Mouse (Mus musculus): ENCODE results near the gene Nadk.

Nadk gene

DNA sequence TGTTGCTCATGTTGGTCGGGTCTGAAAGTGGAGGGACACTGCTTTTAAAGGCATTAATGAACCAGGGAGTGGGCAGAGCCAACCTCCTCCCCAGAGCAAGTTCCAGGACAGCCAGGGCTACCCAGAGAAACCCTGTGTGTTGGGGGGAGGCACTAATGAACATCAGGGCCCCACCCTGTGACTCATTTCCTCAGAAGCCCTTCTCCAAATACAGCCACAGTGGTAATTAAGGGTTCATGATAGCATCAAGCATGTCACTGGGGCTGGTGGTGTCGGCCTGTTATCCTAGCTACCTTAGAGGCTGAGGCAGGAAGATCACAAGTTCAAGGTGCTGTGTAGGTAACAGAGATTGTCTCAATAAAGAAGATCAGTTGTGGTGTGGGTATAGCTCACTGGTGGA lies 9.3 kb downstream of the Nadk start:
- no peak for DNase-seq

- DNase-seq: no peak
Observed at GRCm38 (mm10) chr4:155573155-155573554, 11.0 kb downstream of the Nadk start.

- DNase-seq: no peak
Observed at GRCm38 (mm10) chr4:155573876-155574275, 11.7 kb downstream of the Nadk start.

DNA sequence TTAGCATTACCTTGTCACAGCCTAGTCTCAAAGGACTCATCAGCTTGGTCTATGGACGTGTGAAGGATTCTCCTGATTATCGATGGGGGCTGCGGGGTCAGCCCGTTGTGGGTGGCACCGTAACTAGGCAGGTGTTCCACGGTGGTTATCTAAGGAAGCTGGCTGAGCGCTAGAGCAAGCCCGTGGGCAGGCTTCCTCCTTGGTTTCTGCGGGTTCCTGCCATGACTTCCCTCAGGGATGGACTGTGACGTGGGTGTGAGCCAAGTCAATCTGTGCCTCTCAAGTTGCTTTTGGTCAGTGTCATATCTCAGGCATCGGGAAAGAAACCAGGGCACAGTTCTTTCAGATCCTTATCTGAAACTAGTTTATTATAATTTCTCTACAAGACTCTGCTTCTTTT lies 12.8 kb downstream of the Nadk start:
- DNase-seq: no peak

DNA sequence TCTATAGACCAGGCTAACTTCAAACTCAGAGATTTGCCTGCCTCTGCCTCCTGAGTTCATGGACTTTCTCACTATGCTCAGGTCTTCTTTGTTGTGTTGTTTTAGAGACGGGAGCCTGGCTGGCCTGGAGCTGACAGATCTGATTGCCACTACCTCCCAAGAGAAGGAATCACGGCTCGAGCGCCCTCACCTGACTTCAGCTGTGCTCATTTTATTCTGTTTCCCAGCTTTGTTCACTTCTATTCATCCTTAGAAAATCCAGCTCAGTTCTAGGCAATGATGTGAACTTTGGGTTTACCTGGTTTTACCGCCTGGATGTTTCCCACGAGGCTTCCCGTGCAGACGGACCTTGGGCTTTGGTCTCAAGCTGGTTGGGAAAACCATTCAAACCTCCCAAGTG lies 13.3 kb downstream of the Nadk start:
- no peak for DNase-seq

DNA sequence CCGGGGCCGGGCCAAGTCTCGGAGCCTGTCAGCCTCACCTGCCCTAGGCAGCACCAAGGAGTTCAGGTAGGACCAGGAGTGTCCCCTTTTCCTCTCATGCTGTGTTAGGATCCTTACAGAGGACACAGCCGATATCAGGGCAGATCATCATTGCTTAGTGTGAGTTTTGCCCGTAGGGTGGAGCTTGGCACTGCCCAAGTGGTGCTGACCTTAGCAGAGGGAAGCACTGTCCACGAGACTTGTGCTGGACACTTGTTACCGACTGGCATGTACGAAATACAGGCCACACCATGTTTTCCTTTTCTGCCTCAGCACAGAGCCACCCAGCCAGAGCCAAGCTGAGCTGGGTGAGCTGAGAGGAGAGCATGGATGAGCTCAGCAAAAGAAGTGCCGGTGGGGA lies 15.0 kb downstream of the Nadk start:
- no peak for DNase-seq

DNA sequence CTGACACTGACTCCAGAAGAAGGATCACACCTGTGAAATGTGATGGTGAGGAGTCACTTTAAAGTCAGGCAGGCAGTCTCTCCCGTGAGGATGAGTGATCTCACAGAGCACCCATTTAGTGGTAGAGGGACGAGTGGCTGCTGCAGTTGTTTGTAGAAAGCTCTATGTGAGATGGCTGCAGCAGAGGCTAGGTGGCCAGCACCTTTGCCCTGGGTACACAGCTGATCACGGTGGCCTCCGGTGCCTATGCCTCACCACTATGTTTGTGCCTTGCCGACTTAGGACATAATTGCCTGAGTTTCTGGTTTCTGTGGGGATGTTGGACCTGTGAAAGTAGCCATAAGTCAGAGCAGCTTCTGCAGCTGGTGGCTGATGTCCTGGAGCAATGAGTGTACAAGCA lies 15.6 kb downstream of the Nadk start:
- DNase-seq: no peak

DNA sequence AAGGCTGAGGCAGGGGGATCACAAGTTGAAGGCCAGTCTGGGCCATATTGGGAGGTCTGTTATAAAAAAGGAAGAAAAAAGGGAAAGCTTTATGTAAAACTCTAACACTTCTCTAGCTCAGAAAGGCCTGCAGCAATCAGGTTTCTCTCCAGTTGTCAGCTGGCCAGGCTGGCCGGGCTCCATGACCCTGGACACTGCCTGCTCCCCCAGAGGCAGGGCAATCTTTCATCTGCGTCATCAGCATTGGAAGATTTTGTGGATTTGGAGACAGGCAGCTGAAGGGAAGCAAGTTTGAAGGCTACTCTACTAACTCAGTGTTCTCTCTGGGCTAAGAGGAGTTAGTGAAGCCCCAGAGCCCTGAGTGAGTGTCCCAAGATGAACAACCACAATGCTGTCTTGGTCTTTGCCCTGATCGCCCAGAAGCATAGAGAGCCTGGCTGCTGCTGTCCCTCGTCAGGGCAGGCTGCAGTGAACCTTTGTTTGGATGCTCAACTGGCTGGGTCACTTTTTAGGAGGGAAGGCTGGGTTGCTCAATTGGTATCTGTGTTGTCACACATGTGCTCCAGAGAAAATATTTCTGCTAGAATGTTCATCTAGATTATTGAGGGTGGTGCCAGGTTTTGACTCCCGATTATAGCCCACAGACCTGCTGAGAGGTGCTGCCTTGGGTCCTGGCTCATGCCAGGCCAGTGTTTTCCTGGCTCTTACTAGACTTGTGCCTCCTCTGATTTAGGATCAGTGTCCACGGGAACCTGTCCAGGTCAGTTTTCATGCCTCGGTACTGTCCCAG lies 16.4 kb downstream of the Nadk start:
- DNase-seq: peak; percentile 74

DNA sequence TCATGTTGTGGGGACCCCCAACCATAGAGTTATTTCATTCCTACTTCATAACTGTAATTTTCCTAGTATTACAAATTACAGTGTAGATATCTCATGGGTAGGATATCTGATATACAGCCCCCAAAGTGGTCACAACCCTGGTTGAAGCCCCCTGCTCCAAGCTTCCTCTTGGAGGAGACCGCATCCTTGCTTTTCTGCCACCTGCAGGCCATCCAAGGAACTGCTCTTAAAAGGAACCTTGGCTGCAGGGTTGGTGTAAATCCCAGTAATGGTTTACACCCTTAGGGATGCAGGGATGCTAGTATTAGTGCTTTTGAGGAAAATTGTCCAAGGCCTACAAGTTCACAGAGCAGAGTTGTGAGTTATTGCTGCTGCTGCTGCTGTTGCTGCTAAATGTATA lies 18.2 kb downstream of the Nadk start:
- DNase-seq: peak; percentile 77

GRCm38 (mm10) chr4:155582279-155582905 lies 20.2 kb downstream of the Nadk start:
- no peak for DNase-seq

- no peak for DNase-seq
Observed at GRCm38 (mm10) chr4:155589356-155589755, 27.2 kb downstream of the Nadk start.

- DNase-seq: no peak
Observed at GRCm38 (mm10) chr4:155591012-155591719, 29.0 kb downstream of the Nadk start.

DNA sequence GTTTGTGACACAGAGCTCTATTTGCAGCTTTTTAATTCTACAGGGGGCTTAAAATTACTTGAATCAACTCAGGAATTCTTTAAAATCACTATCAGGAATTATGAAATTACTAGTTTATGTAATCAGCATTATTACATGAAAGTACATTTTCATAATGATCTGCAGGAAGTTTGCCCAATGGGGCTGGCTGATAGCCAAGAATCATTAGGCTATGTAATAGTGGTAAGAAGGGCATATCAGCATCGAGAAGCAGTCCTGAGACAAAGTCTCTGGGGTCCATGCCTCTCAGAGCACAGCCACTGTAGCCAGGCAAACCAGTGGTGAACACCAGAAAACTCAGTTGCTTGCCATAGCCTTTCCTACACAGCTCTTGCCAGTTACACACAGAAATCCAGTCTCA lies 31.6 kb downstream of the Nadk start:
- DNase-seq: no peak

DNA sequence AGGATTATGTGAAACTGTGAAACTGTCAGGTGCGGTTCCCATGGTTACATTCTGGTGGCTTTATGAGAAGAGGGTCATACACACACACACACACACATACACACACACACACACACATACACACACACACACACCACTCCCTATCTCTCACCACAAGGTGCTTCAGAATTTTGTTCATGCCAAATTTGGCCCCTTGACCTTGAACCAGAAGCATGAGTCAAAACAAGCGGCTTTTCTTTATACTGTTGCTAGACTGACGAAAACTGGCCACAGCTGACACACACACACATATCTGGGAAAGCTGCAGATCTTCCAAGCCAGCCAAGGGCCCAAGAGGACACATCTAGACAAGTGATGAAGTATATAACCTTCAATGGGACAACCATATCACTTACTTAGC lies 33.6 kb downstream of the Nadk start:
- DNase-seq: no peak

GRCm38 (mm10) chr4:155596606-155597005 lies 34.4 kb downstream of the Nadk start:
- no peak for DNase-seq

DNA sequence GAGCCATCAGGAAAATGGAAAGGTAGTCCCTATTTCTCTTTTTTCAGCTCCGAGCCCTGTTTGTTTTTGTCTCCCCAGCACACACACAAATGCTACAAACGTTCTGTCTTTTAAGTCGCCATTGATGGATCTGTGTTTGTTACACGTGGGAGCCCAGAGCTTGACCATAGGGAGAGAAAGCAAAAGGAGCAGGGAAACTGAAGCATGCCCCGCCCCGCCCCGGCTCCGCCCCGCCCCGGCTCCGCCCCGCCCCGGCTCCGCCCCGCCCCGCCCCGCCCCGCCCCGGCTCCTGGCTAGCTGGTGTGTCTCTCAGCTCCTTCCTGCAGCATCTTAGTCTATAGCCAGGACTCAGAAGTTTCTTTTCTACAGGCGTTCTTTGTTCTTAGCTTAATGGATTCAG lies 36.4 kb downstream of the Nadk start:
- DNase-seq: no peak

DNA sequence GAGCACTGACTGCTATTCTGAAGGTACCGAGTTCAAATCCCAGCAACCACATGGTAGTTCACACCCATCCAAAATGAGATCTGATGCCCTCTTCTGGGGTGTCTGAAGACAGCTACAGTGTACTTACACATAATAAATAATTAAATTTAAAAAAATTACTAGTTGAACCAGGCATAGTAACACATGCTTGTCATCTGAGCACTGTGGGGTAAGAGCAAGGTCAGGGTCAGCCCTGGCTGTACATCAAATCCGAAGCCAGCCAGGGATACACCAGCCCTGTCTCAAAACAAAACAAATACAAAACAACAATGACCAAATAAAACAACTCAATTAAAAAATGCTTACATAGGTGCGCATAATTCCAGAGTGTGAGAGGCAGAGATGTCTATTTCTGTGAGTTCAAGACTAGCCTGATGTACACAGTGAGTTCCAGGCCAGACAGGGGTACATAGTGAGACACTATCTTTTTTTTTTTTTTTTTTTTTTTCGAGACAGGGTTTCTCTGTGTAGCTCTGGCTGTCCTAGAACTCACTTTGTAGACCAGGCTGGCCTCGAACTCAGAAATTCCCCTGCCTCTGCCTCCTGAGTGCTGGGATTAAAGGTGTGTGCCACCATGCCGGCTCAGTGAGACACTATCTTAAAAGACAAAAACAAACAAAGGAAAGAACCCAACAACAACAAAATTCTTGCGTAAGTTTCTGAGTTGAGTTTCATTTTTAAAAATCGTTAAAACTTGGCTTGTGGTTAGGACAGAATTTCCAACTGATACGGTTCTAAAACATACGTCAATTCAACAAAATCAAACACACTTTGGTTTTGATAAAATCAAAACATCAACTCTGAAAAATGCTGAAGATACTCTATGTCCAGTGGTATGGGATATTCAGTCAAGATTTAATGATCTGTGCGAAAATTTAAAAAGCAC lies 38.0 kb downstream of the Nadk start:
- no peak for DNase-seq

DNA sequence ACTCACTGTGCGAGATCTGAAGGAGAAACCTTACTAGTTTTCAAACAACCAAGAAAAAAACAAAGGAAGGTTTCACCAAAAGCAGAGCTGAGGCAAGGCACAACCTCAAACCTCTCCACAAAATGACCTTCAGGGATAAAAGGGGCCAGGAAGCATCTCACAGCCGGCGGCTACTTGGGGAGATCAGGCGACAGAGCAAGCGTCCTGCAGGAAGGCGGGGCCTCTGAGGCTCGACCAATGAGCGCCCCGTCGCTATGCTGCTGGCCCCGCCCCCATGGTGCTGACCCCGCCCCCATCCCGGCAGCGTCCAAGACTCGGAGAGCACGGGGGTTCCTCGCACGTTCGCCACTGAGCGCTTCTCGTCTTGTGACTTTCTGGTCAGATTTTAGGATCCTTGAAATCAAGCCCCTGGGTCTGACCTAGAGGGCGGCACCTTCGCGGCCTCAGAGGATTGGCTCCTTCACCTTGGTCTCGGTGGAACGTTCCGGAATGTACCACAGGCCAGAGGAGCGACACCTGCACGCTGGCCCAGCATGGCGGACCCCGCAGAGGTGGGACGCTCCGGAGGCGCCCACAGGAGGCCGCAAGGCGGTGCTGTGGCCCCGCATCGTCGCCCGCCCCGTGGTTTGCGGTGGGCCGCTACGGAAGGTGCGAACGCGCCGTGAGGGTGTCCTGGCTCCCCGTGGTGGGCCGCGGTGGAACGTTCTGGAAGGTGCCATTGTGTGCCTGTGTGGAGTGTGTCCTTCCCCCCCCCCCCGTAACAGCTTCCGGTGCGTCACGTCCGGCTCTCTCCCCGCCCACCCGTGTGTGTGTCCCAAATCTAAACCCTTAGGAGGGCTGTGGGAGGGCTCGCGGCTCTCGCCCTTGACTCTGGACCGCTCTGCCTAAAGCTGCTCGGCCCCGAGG lies 39.2 kb downstream of the Nadk start, which contains the start of gene Slc35e2:
Gene Slc35e2, plus strand, starts transcription at position 326 of the 906 bp plus-strand sequence.
- peak; percentile 99 for DNase-seq

- no peak for DNase-seq
Observed at GRCm38 (mm10) chr4:155601997-155602456, 39.8 kb downstream of the Nadk start.

GRCm38 (mm10) chr4:155602753-155603152 lies 40.6 kb downstream of the Nadk start:
- DNase-seq: no peak

- DNase-seq: no peak
Observed at GRCm38 (mm10) chr4:155603801-155604200, 41.6 kb downstream of the Nadk start.

- no peak for DNase-seq
Observed at GRCm38 (mm10) chr4:155605132-155605531, 43.0 kb downstream of the Nadk start.
